Mouse (Mus musculus): Measurements from ENCODE around the gene Rnf220.

DNA sequence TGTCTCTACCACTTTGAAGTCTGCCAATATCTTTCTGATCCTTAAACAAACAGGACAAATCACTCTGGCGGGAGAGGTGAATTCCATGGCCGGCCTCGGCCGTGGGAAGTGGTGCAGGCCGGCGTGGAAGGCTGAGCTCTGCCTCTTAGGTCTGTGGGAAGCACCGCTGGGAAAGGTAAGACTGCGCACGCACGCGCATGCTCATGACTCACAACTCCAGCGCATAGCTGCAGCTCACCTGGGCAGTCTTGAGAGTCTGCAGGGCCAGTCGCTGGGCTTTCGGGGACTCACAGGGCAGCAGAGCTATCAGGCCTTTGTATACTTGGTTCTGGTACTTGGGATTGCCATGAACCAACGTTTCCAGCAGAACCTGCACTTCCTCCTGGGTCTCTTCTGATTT is 267.3 kb downstream of the Rnf220 start:
- TF ChIP-seq CTCF (IDR thresholded peaks at IDR 0.05; ENCODE audit: low read depth, low read length): no peak
- TF ChIP-seq POLR2A (IDR thresholded peaks at IDR 0.05; ENCODE audit: borderline replicate concordance, low read depth, low read length): no peak
